Mouse (Mus musculus) forebrain, embryonic 10.5 days (tissue): ENCODE measurements at regions not wholly inside any gene's neighbourhood (a gene's known extent, or its start where the extent isn't known, plus 50 kb on each side); places are given as distances from the start of the nearest gene placed in this dataset.

ENCODE experiments used
- DNase-seq: peaks from one replicate; pipeline ENCODE4 v3.0.0-alpha.2; 2017; ENCODE audit warnings: low spot score; ENCODE audit errors: extremely low spot score
- H3K27ac ChIP-seq: fragments of 300-500 bp; sonication (generic); 2 replicates; pipeline ENCODE4 v1.5.1; 2016; ENCODE audit warnings: mild to moderate bottlenecking
- H3K27me3 ChIP-seq: fragments of 300-500 bp; sonication (generic); 2 replicates; pipeline ENCODE4 v1.6.1; 2016; ENCODE audit warnings: mild to moderate bottlenecking; ENCODE audit not compliant: poor library complexity, severe bottlenecking
- H3K36me3 ChIP-seq: fragments of 300-500 bp; sonication (generic); replicated peaks from 2 replicates; pipeline ENCODE4 v1.6.1; 2016; ENCODE audit warnings: mild to moderate bottlenecking, moderate library complexity
- H3K4me1 ChIP-seq: fragments of 300-500 bp; sonication (generic); 2 replicates; pipeline ENCODE4 v1.6.1; 2016
- H3K4me3 ChIP-seq: fragments of 300-500 bp; sonication (generic); 2 replicates; pipeline ENCODE4 v1.5.1; 2016; ENCODE audit warnings: mild to moderate bottlenecking, moderate library complexity
- H3K9me3 ChIP-seq: fragments of 300-500 bp; sonication (generic); 2 replicates; pipeline ENCODE4 v1.6.1; 2016; ENCODE audit warnings: mild to moderate bottlenecking, moderate library complexity
- WGBS: fragments of 180-500 bp; shearing (Covaris S2); methylation state at CpG from one replicate; pipeline ENCODE4 v1.1.7; 2016; 5-methylcytosine and 5-hydroxymethylcytosine counted together

- Histone ChIP-seq H3K36me3 (no peaks in the 10 kb centered on the region), H3K4me1 (no peaks in the 10 kb centered on the region), H3K27me3 (no peaks in the 10 kb centered on the region), H3K27ac (no peak overlapping the region), H3K4me3 (no peak overlapping the region), H3K9me3 (no peaks in the 10 kb centered on the region)
- 79% methylated on average over 1 of the region's 1 CpGs for WGBS
- no peak for DNase-seq
These were observed 698.0 kb downstream of the Nedd1 start for GRCm38 (mm10) chr10:92024203-92024602.

- no peak for DNase-seq
- 89% methylated on average over 1 of the region's 1 CpGs for WGBS
- Histone ChIP-seq H3K9me3 (no peaks in the 10 kb centered on the region), H3K36me3 (no peaks in the 10 kb centered on the region), H3K27me3 (no peaks in the 10 kb centered on the region), H3K27ac (no peak overlapping the region), H3K4me1 (no peaks in the 10 kb centered on the region; the same call in 1 of the 2 replicates), H3K4me3 (no peak overlapping the region)
These were observed 701.2 kb downstream of the Nedd1 start for GRCm38 (mm10) chr10:92021036-92021435.

- Histone ChIP-seq H3K4me1 (peaks cover 20% of the 10 kb centered on the region), H3K27me3 (peaks cover 19% of the 10 kb centered on the region), H3K9me3 (no peaks in the 10 kb centered on the region), H3K4me3 (no peak overlapping the region), H3K27ac (peak overlapping the region; percentile 4; the same call in 1 of the 2 replicates), H3K36me3 (no peaks in the 10 kb centered on the region)
- WGBS: 16% methylated on average over 10 of the region's 10 CpGs
- no peak for DNase-seq
These were observed 712.7 kb downstream of the Nedd1 start for GRCm38 (mm10) chr10:92009551-92009950.

GRCm38 (mm10) chr10:92007891-92008290, 714.3 kb downstream of the Nedd1 start:
- 78% methylated on average over 2 of the region's 2 CpGs for WGBS
- peaks cover 19% of the 10 kb centered on the region for H3K27me3 ChIP-seq
- H3K4me3 ChIP-seq: no peak overlapping the region
- H3K36me3 ChIP-seq: no peaks in the 10 kb centered on the region
- H3K4me1 ChIP-seq: peaks cover 20% of the 10 kb centered on the region
- H3K27ac ChIP-seq: no peak overlapping the region
- H3K9me3 ChIP-seq: no peaks in the 10 kb centered on the region
- DNase-seq: no peak

- 42% methylated on average over 3 of the region's 3 CpGs for WGBS
- peak; percentile 14 for DNase-seq
- H3K4me1 ChIP-seq: peaks cover 20% of the 10 kb centered on the region
- peaks cover 23% of the 10 kb centered on the region for H3K27me3 ChIP-seq
- no peaks in the 10 kb centered on the region for H3K36me3 ChIP-seq
- H3K4me3 ChIP-seq: no peak overlapping the region
- H3K9me3 ChIP-seq: no peaks in the 10 kb centered on the region
- H3K27ac ChIP-seq: no peak overlapping the region
These were observed 715.8 kb downstream of the Nedd1 start for GRCm38 (mm10) chr10:92006467-92006866.

- WGBS: 88% methylated on average over 4 of the region's 4 CpGs
- H3K4me1 ChIP-seq: peaks cover 18% of the 10 kb centered on the region
- H3K4me3 ChIP-seq: no peak overlapping the region
- H3K27me3 ChIP-seq: no peaks in the 10 kb centered on the region
- no peak overlapping the region for H3K27ac ChIP-seq
- H3K9me3 ChIP-seq: no peaks in the 10 kb centered on the region
- no peaks in the 10 kb centered on the region for H3K36me3 ChIP-seq
- DNase-seq: no peak
These were observed 731.2 kb downstream of the Nedd1 start for GRCm38 (mm10) chr10:91991040-91991439.

GRCm38 (mm10) chr10:91988364-91988763, 733.9 kb downstream of the Nedd1 start:
- Histone ChIP-seq H3K27me3 (no peaks in the 10 kb centered on the region), H3K4me3 (no peak overlapping the region), H3K4me1 (peaks cover 22% of the 10 kb centered on the region), H3K9me3 (no peaks in the 10 kb centered on the region), H3K36me3 (no peaks in the 10 kb centered on the region), H3K27ac (peak overlapping the region; percentile 72)
- 43% methylated on average over 8 of the region's 8 CpGs for WGBS
- DNase-seq: no peak

GRCm38 (mm10) chr10:91979841-91980240, 742.4 kb downstream of the Nedd1 start:
- H3K9me3 ChIP-seq: no peaks in the 10 kb centered on the region
- no peaks in the 10 kb centered on the region for H3K27me3 ChIP-seq
- WGBS: 95% methylated on average over 2 of the region's 2 CpGs
- no peaks in the 10 kb centered on the region for H3K36me3 ChIP-seq
- DNase-seq: no peak
- H3K27ac ChIP-seq: no peak overlapping the region
- H3K4me3 ChIP-seq: no peak overlapping the region
- 0 out of 2 replicates have a peak, but pooled peaks cover 3% of the 10 kb centered on the region for H3K4me1 ChIP-seq

- H3K4me3 ChIP-seq: no peak overlapping the region
- no peaks in the 10 kb centered on the region for H3K9me3 ChIP-seq
- no peak for DNase-seq
- peaks cover 16% of the 10 kb centered on the region for H3K4me1 ChIP-seq
- H3K27me3 ChIP-seq: no peaks in the 10 kb centered on the region
- 88% methylated on average over 2 of the region's 2 CpGs for WGBS
- H3K27ac ChIP-seq: no peak overlapping the region
- no peaks in the 10 kb centered on the region for H3K36me3 ChIP-seq
These were observed 750.3 kb downstream of the Nedd1 start for GRCm38 (mm10) chr10:91971951-91972350.

- peak overlapping the region; percentile 63 for H3K27ac ChIP-seq
These were observed 754.5 kb downstream of the Nedd1 start for GRCm38 (mm10) chr10:91967570-91968310.

GRCm38 (mm10) chr10:91959734-91960492, 762.3 kb downstream of the Nedd1 start:
- no peak overlapping the region for H3K27ac ChIP-seq
- H3K4me3 ChIP-seq: no peak overlapping the region
- H3K9me3 ChIP-seq: no peaks in the 10 kb centered on the region
- WGBS: 83% methylated on average over 6 of the region's 6 CpGs
- no peaks in the 10 kb centered on the region for H3K4me1 ChIP-seq
- H3K36me3 ChIP-seq: no peaks in the 10 kb centered on the region
- DNase-seq: no peak
- H3K27me3 ChIP-seq: no peaks in the 10 kb centered on the region

More at GRCm38 (mm10) chr10:91967570-91968310, 754.5 kb downstream of the Nedd1 start:
- 71% methylated on average over 18 of the region's 18 CpGs for WGBS
- H3K4me3 ChIP-seq: 0 out of 2 replicates have a peak overlapping the region, but pooled peaks have one; percentile 5
- H3K4me1 ChIP-seq: peaks cover 16% of the 10 kb centered on the region
- H3K27me3 ChIP-seq: no peaks in the 10 kb centered on the region
- H3K9me3 ChIP-seq: no peaks in the 10 kb centered on the region
- H3K36me3 ChIP-seq: no peaks in the 10 kb centered on the region
- no peak for DNase-seq

GRCm38 (mm10) chr10:91953078-91953477, 769.1 kb downstream of the Nedd1 start:
- no peaks in the 10 kb centered on the region for H3K9me3 ChIP-seq
- H3K4me3 ChIP-seq: no peak overlapping the region
- WGBS: 91% methylated on average over 1 of the region's 1 CpGs
- H3K27ac ChIP-seq: no peak overlapping the region
- H3K4me1 ChIP-seq: no peaks in the 10 kb centered on the region
- H3K27me3 ChIP-seq: no peaks in the 10 kb centered on the region
- no peak for DNase-seq
- H3K36me3 ChIP-seq: no peaks in the 10 kb centered on the region

GRCm38 (mm10) chr10:91923626-91924025, 742.5 kb upstream of the Tmpo start:
- WGBS: 84% methylated on average over 3 of the region's 3 CpGs
- Histone ChIP-seq H3K27ac (no peak overlapping the region), H3K36me3 (no peaks in the 10 kb centered on the region), H3K4me3 (no peak overlapping the region), H3K4me1 (peaks cover 6% of the 10 kb centered on the region; the same call in 1 of the 2 replicates), H3K9me3 (no peaks in the 10 kb centered on the region), H3K27me3 (no peaks in the 10 kb centered on the region)
- DNase-seq: no peak
